Mouse (Mus musculus): ENCODE measurements at regions not wholly inside any gene's neighbourhood (a gene's known extent, or its start where the extent isn't known, plus 50 kb on each side); places are given as distances from the start of the nearest gene placed in this dataset.

- TF ChIP-seq CTCF (conservative IDR thresholded peaks at IDR 0.05; ENCODE audit: low read length), result no peak
- TF ChIP-seq POU5F1 (IDR thresholded peaks at IDR 0.05; ENCODE audit: borderline replicate concordance, low read length), result no peak
- no peak for TF ChIP-seq NANOG (IDR thresholded peaks at IDR 0.05; ENCODE audit: borderline replicate concordance, low read length)
Measured at GRCm38 (mm10) chr7:95082248-95082647, 1088.8 kb upstream of the Tenm4 start.
